Mouse (Mus musculus) myocyte (in vitro differentiated cells): Measurements from ENCODE around the gene C1d.
"Not testable (repeated sequence)": the region's sequence is repeated elsewhere in the genome, so short reads cannot be mapped to it uniquely, and the experiment has no call there.

Source experiments
- E2F4 ChIP-seq: IDR thresholded peaks from one replicate; pipeline ENCODE4 v1.6.1; 2011; ENCODE audit warnings: mild to moderate bottlenecking, control low read depth, moderate library complexity; ENCODE audit not compliant: insufficient read depth
- POLR2A ChIP-seq: IDR thresholded peaks from one replicate; pipeline ENCODE4 v1.6.1; 2011; ENCODE audit warnings: low read depth, mild to moderate bottlenecking, control low read depth, moderate library complexity; ENCODE audit not compliant: insufficient read length

- TF ChIP-seq POLR2A, E2F4: not testable (repeated sequence)
These were observed 18.8 kb upstream of the C1d start for GRCm38 (mm10) chr11:17238598-17238997.
